Mouse (Mus musculus) heart, embryonic 13.5 days (tissue): ENCODE results near the gene Cd79b. TPM values are rescaled to one million over a fixed set of nuclear protein-coding genes. Genes with fewer than 3 reads are reported as not detected.

Experiments used
- ATAC-seq: fragments of 200-750 bp; cut with Nextera tagmentation; 2 replicates; pipeline ENCODE4 v1.8.0; 2017; ENCODE audit warnings: moderate TSS enrichment; ENCODE audit not compliant: insufficient number of reproducible peaks, low FRiP score, low TSS enrichment; ENCODE audit errors: extremely low read depth
- H3K27ac ChIP-seq: fragments of 300-500 bp; sonication (generic); replicated peaks from 2 replicates; pipeline ENCODE4 v1.5.1; 2015; ENCODE audit warnings: moderate library complexity, mild to moderate bottlenecking, inconsistent platforms
- H3K27me3 ChIP-seq: fragments of 300-500 bp; sonication (generic); replicated peaks from 2 replicates; pipeline ENCODE4 v1.6.1; 2015; ENCODE audit warnings: mild to moderate bottlenecking, inconsistent platforms
- H3K36me3 ChIP-seq: fragments of 300-500 bp; sonication (generic); 2 replicates; pipeline ENCODE4 v1.6.1; 2015; ENCODE audit warnings: mild to moderate bottlenecking, inconsistent platforms
- H3K4me1 ChIP-seq: fragments of 300-500 bp; sonication (generic); 2 replicates; pipeline ENCODE4 v1.6.1; 2015; ENCODE audit warnings: inconsistent platforms
- H3K4me2 ChIP-seq: fragments of 300-500 bp; sonication (generic); 2 replicates; pipeline ENCODE4 v1.6.1; 2015; ENCODE audit warnings: inconsistent platforms, mild to moderate bottlenecking, moderate library complexity
- H3K4me3 ChIP-seq: fragments of 300-500 bp; sonication (generic); 2 replicates; pipeline ENCODE4 v1.5.1; 2015; ENCODE audit warnings: moderate library complexity, mild to moderate bottlenecking, inconsistent platforms
- H3K9ac ChIP-seq: fragments of 300-500 bp; sonication (generic); 2 replicates; pipeline ENCODE4 v1.6.1; 2015; ENCODE audit warnings: inconsistent platforms, mild to moderate bottlenecking, moderate library complexity
- H3K9me3 ChIP-seq: fragments of 300-500 bp; sonication (generic); 2 replicates; pipeline ENCODE4 v1.6.1; 2016; ENCODE audit warnings: inconsistent platforms
- WGBS: fragments of 180-500 bp; shearing (Covaris S2); methylation state at CpG from one replicate; pipeline ENCODE4 v1.1.7; 2015; ENCODE audit warnings: mixed read lengths; 5-methylcytosine and 5-hydroxymethylcytosine counted together
- polyA plus RNA-seq: library from polyadenylated mRNA; unstranded; fragments of >200 nt; fragmentation: Nextera tagmentation; extraction: Ambion mirVana; gene quantifications from 2 replicates; pipeline ENCODE4 v1.2.1, GENCODE M21; 2015

Gene Cd79b
- polyA plus RNA-seq, 1 experiment from 2014 or later: 1.2 TPM

- no peak overlapping the region for H3K4me3 ChIP-seq
- H3K9me3 ChIP-seq: no peaks in the 10 kb centered on the region
- no peak for ATAC-seq
- WGBS: 63% methylated on average over 21 of the region's 21 CpGs
- H3K36me3 ChIP-seq: no peaks in the 10 kb centered on the region
- H3K4me2 ChIP-seq: no peak overlapping the region
- H3K4me1 ChIP-seq: peaks cover 9% of the 10 kb centered on the region
- no peak overlapping the region for H3K27ac ChIP-seq
- H3K27me3 ChIP-seq: peaks cover 4% of the 10 kb centered on the region; the same call in 1 of the 2 replicates
- H3K9ac ChIP-seq: no peak overlapping the region
These were observed 4.1 kb upstream of the Cd79b start for GRCm38 (mm10) chr11:106318406-106319366.

GRCm38 (mm10) chr11:106317801-106318200 is 3.2 kb upstream of the Cd79b start:
- H3K9me3 ChIP-seq: no peaks in the 10 kb centered on the region
- H3K27ac ChIP-seq: no peak overlapping the region
- H3K4me2 ChIP-seq: no peak overlapping the region
- no peak overlapping the region for H3K9ac ChIP-seq
- 77% methylated on average over 7 of the region's 7 CpGs for WGBS
- H3K4me3 ChIP-seq: no peak overlapping the region
- ATAC-seq: no peak
- peaks cover 9% of the 10 kb centered on the region for H3K4me1 ChIP-seq
- peaks cover 4% of the 10 kb centered on the region; the same call in 1 of the 2 replicates for H3K27me3 ChIP-seq
- H3K36me3 ChIP-seq: no peaks in the 10 kb centered on the region

GRCm38 (mm10) chr11:106316416-106316815 is 1.9 kb upstream of the Cd79b start:
- Histone ChIP-seq H3K4me2 (no peak overlapping the region), H3K9me3 (no peaks in the 10 kb centered on the region), H3K27ac (no peak overlapping the region), H3K36me3 (no peaks in the 10 kb centered on the region), H3K9ac (no peak overlapping the region), H3K4me1 (peaks cover 9% of the 10 kb centered on the region), H3K27me3 (peaks cover 4% of the 10 kb centered on the region; the same call in 1 of the 2 replicates), H3K4me3 (no peak overlapping the region)
- 52% methylated on average over 1 of the region's 1 CpGs for WGBS
- ATAC-seq: no peak

GRCm38 (mm10) chr11:106313533-106313932 is 1.0 kb downstream of the Cd79b start:
- 63% methylated on average over 5 of the region's 5 CpGs for whole genome bisulfite sequencing
- no peaks in the 10 kb centered on the region for H3K36me3 ChIP-seq
- H3K27ac ChIP-seq: no peak overlapping the region
- H3K9ac ChIP-seq: no peak overlapping the region
- H3K9me3 ChIP-seq: no peaks in the 10 kb centered on the region
- no peak overlapping the region for H3K4me3 ChIP-seq
- peaks cover 3% of the 10 kb centered on the region; the same call in 1 of the 2 replicates for H3K4me1 ChIP-seq
- peaks cover 3% of the 10 kb centered on the region; the same call in 1 of the 2 replicates for H3K27me3 ChIP-seq
- ATAC-seq: no peak; the same call in 1 of the 2 replicates
- H3K4me2 ChIP-seq: no peak overlapping the region

- Histone ChIP-seq H3K4me3 (no peak overlapping the region), H3K27me3 (no peaks in the 10 kb centered on the region), H3K9ac (no peak overlapping the region), H3K36me3 (no peaks in the 10 kb centered on the region), H3K9me3 (no peaks in the 10 kb centered on the region), H3K4me1 (no peaks in the 10 kb centered on the region), H3K27ac (no peak overlapping the region), H3K4me2 (no peak overlapping the region)
- WGBS: 62% methylated on average over 5 of the region's 5 CpGs
- ATAC-seq: no peak
These were observed 4.4 kb downstream of the Cd79b start for GRCm38 (mm10) chr11:106310123-106310522.

- Histone ChIP-seq H3K27ac (no peak overlapping the region), H3K4me2 (no peak overlapping the region), H3K27me3 (no peaks in the 10 kb centered on the region), H3K36me3 (no peaks in the 10 kb centered on the region), H3K9ac (no peak overlapping the region), H3K4me1 (no peaks in the 10 kb centered on the region), H3K9me3 (no peaks in the 10 kb centered on the region), H3K4me3 (no peak overlapping the region)
- ATAC-seq: no peak
- 72% methylated on average over 11 of the region's 11 CpGs for WGBS
These were observed 6.4 kb downstream of the Cd79b start for GRCm38 (mm10) chr11:106308162-106308561.

GRCm38 (mm10) chr11:106307432-106307831 is 7.1 kb downstream of the Cd79b start:
- H3K36me3 ChIP-seq: no peaks in the 10 kb centered on the region
- no peak for ATAC-seq
- H3K27ac ChIP-seq: no peak overlapping the region
- no peaks in the 10 kb centered on the region for H3K27me3 ChIP-seq
- no peak overlapping the region for H3K4me2 ChIP-seq
- H3K9ac ChIP-seq: no peak overlapping the region
- 57% methylated on average over 5 of the region's 5 CpGs for WGBS
- H3K4me3 ChIP-seq: no peak overlapping the region
- H3K9me3 ChIP-seq: no peaks in the 10 kb centered on the region
- no peaks in the 10 kb centered on the region for H3K4me1 ChIP-seq

GRCm38 (mm10) chr11:106306758-106307157 is 7.8 kb downstream of the Cd79b start:
- ATAC-seq: no peak
- H3K27ac ChIP-seq: no peak overlapping the region
- H3K4me2 ChIP-seq: no peak overlapping the region
- H3K4me1 ChIP-seq: no peaks in the 10 kb centered on the region
- no peaks in the 10 kb centered on the region for H3K9me3 ChIP-seq
- WGBS: 87% methylated on average over 9 of the region's 9 CpGs
- no peaks in the 10 kb centered on the region for H3K27me3 ChIP-seq
- no peak overlapping the region for H3K9ac ChIP-seq
- H3K4me3 ChIP-seq: no peak overlapping the region
- no peaks in the 10 kb centered on the region for H3K36me3 ChIP-seq

GRCm38 (mm10) chr11:106306065-106306385 is 8.5 kb downstream of the Cd79b start:
- no peak overlapping the region for H3K4me2 ChIP-seq
- WGBS: 88% methylated on average over 3 of the region's 3 CpGs
- no peaks in the 10 kb centered on the region for H3K4me1 ChIP-seq
- H3K36me3 ChIP-seq: no peaks in the 10 kb centered on the region
- ATAC-seq: no peak
- no peak overlapping the region for H3K4me3 ChIP-seq
- H3K9me3 ChIP-seq: no peaks in the 10 kb centered on the region
- H3K9ac ChIP-seq: no peak overlapping the region
- H3K27ac ChIP-seq: no peak overlapping the region
- H3K27me3 ChIP-seq: no peaks in the 10 kb centered on the region; the same call in 1 of the 2 replicates

GRCm38 (mm10) chr11:106305348-106306064 is 9.1 kb downstream of the Cd79b start:
- Histone ChIP-seq H3K9ac (no peak overlapping the region), H3K4me1 (no peaks in the 10 kb centered on the region), H3K9me3 (no peaks in the 10 kb centered on the region), H3K27me3 (no peaks in the 10 kb centered on the region; the same call in none of the 2 replicates), H3K4me3 (no peak overlapping the region), H3K4me2 (no peak overlapping the region), H3K27ac (no peak overlapping the region), H3K36me3 (no peaks in the 10 kb centered on the region)
- ATAC-seq: no peak
- 75% methylated on average over 10 of the region's 10 CpGs for WGBS

GRCm38 (mm10) chr11:106302634-106303033 is 11.9 kb downstream of the Cd79b start:
- H3K27ac ChIP-seq: no peak overlapping the region
- no peaks in the 10 kb centered on the region for H3K4me1 ChIP-seq
- no peak for ATAC-seq
- H3K4me2 ChIP-seq: no peak overlapping the region
- H3K9me3 ChIP-seq: no peaks in the 10 kb centered on the region
- H3K36me3 ChIP-seq: no peaks in the 10 kb centered on the region
- no peak overlapping the region for H3K9ac ChIP-seq
- WGBS: 14% methylated on average over 2 of the region's 2 CpGs
- no peak overlapping the region for H3K4me3 ChIP-seq
- H3K27me3 ChIP-seq: no peaks in the 10 kb centered on the region; the same call in none of the 2 replicates
